Mouse (Mus musculus) hindbrain, embryonic 15.5 days (tissue): ENCODE results near the gene Phpt1. TPM values are rescaled to one million over a fixed set of nuclear protein-coding genes. Genes with fewer than 3 reads are reported as not detected.

Experiments used
- ATAC-seq: fragments of 200-750 bp; cut with Nextera tagmentation; 2 replicates; pipeline ENCODE4 v1.8.0; 2017; ENCODE audit warnings: low read depth, moderate number of reproducible peaks, moderate TSS enrichment; ENCODE audit not compliant: low FRiP score
- H3K27ac ChIP-seq: fragments of 300-500 bp; sonication (generic); replicated peaks from 2 replicates; pipeline ENCODE4 v1.5.1; 2015; ENCODE audit warnings: mild to moderate bottlenecking, inconsistent platforms
- H3K27me3 ChIP-seq: fragments of 300-500 bp; sonication (generic); 2 replicates; pipeline ENCODE4 v1.6.1; 2015; ENCODE audit warnings: control low read depth, inconsistent platforms
- H3K36me3 ChIP-seq: fragments of 300-500 bp; sonication (generic); 2 replicates; pipeline ENCODE4 v1.6.1; 2015; ENCODE audit warnings: control low read depth, inconsistent platforms
- H3K4me1 ChIP-seq: fragments of 300-500 bp; sonication (generic); replicated peaks from 2 replicates; pipeline ENCODE4 v1.6.1; 2015; ENCODE audit warnings: control low read depth, inconsistent platforms
- H3K4me2 ChIP-seq: fragments of 300-500 bp; sonication (generic); 2 replicates; pipeline ENCODE4 v1.6.1; 2015; ENCODE audit warnings: moderate library complexity, mild to moderate bottlenecking, inconsistent platforms
- H3K4me3 ChIP-seq: fragments of 300-500 bp; sonication (generic); 2 replicates; pipeline ENCODE4 v1.5.1; 2015; ENCODE audit warnings: mild to moderate bottlenecking, inconsistent platforms
- H3K9ac ChIP-seq: fragments of 300-500 bp; sonication (generic); 2 replicates; pipeline ENCODE4 v1.6.1; 2015; ENCODE audit warnings: inconsistent platforms
- H3K9me3 ChIP-seq: fragments of 300-500 bp; sonication (generic); 2 replicates; pipeline ENCODE4 v1.6.1; 2016; ENCODE audit warnings: control low read depth, inconsistent platforms
- WGBS: fragments of 180-500 bp; shearing (Covaris S2); methylation state at CpG from one replicate; pipeline ENCODE4 v1.1.7; 2015; 5-methylcytosine and 5-hydroxymethylcytosine counted together
- polyA plus RNA-seq: library from polyadenylated mRNA; unstranded; fragments of >200 nt; fragmentation: Nextera tagmentation; extraction: Ambion mirVana; gene quantifications from 2 replicates; pipeline ENCODE4 v1.2.1, GENCODE M21; 2015

The Phpt1 gene
- polyA plus RNA-seq, 1 experiment from 2014 or later = 159 TPM

GRCm38 (mm10) chr2:25596765-25597510, 21.9 kb upstream of the Phpt1 start:
- 93% methylated on average over 5 of the region's 5 CpGs for WGBS

GRCm38 (mm10) chr2:25591863-25592262, 16.8 kb upstream of the Phpt1 start:
- Histone ChIP-seq H3K27me3 (no peaks in the 10 kb centered on the region), H3K4me1 (no peaks in the 10 kb centered on the region), H3K36me3 (peaks cover 65% of the 10 kb centered on the region), H3K27ac (no peak overlapping the region), H3K4me2 (no peak overlapping the region), H3K9ac (no peak overlapping the region), H3K9me3 (no peaks in the 10 kb centered on the region), H3K4me3 (no peak overlapping the region)
- 74% methylated on average over 2 of the region's 2 CpGs for WGBS
- ATAC-seq = no peak

More at GRCm38 (mm10) chr2:25596765-25597510, 21.9 kb upstream of the Phpt1 start:
- Histone ChIP-seq H3K9ac (no peak overlapping the region), H3K27ac (no peak overlapping the region), H3K9me3 (no peaks in the 10 kb centered on the region), H3K36me3 (peaks cover 94% of the 10 kb centered on the region), H3K4me3 (no peak overlapping the region), H3K4me1 (no peaks in the 10 kb centered on the region), H3K4me2 (no peak overlapping the region), H3K27me3 (no peaks in the 10 kb centered on the region)
- no peak for ATAC-seq

- no peaks in the 10 kb centered on the region for H3K27me3 ChIP-seq
- H3K27ac ChIP-seq = no peak overlapping the region
- no peak overlapping the region for H3K4me2 ChIP-seq
- H3K9me3 ChIP-seq = no peaks in the 10 kb centered on the region
- H3K4me3 ChIP-seq = no peak overlapping the region
- no peak overlapping the region for H3K9ac ChIP-seq
- no peak for ATAC-seq
- peaks cover 59% of the 10 kb centered on the region for H3K36me3 ChIP-seq
- 91% methylated on average over 8 of the region's 8 CpGs for WGBS
- peaks cover 4% of the 10 kb centered on the region for H3K4me1 ChIP-seq
Measured at GRCm38 (mm10) chr2:25588227-25588907, 13.3 kb upstream of the Phpt1 start.

- Histone ChIP-seq H3K9me3 (no peaks in the 10 kb centered on the region), H3K4me2 (no peak overlapping the region), H3K4me3 (no peak overlapping the region), H3K9ac (no peak overlapping the region), H3K27me3 (no peaks in the 10 kb centered on the region), H3K36me3 (peaks cover 49% of the 10 kb centered on the region), H3K27ac (no peak overlapping the region), H3K4me1 (peaks cover 15% of the 10 kb centered on the region)
- 89% methylated on average over 8 of the region's 8 CpGs for WGBS
- ATAC-seq = no peak
Measured at GRCm38 (mm10) chr2:25587290-25587689, 12.3 kb upstream of the Phpt1 start.

- Histone ChIP-seq H3K27ac (no peak overlapping the region), H3K4me2 (no peak overlapping the region), H3K9me3 (no peaks in the 10 kb centered on the region), H3K27me3 (peaks cover 4% of the 10 kb centered on the region), H3K4me3 (no peak overlapping the region), H3K9ac (no peak overlapping the region), H3K36me3 (peaks cover 33% of the 10 kb centered on the region), H3K4me1 (peaks cover 31% of the 10 kb centered on the region)
- WGBS = 88% methylated on average over 3 of the region's 3 CpGs
- ATAC-seq = no peak
Measured at GRCm38 (mm10) chr2:25585601-25586000, 10.6 kb upstream of the Phpt1 start.

- H3K4me2 ChIP-seq = no peak overlapping the region
- H3K36me3 ChIP-seq = peaks cover 27% of the 10 kb centered on the region
- H3K27me3 ChIP-seq = peaks cover 12% of the 10 kb centered on the region
- H3K9ac ChIP-seq = no peak overlapping the region
- H3K9me3 ChIP-seq = no peaks in the 10 kb centered on the region
- WGBS = 79% methylated on average over 4 of the region's 4 CpGs
- ATAC-seq = no peak
- H3K4me1 ChIP-seq = peaks cover 38% of the 10 kb centered on the region
- no peak overlapping the region for H3K27ac ChIP-seq
- H3K4me3 ChIP-seq = no peak overlapping the region
Measured at GRCm38 (mm10) chr2:25584856-25585255, 9.8 kb upstream of the Phpt1 start.

- Histone ChIP-seq H3K9me3 (no peaks in the 10 kb centered on the region), H3K27me3 (peaks cover 19% of the 10 kb centered on the region), H3K4me3 (no peak overlapping the region), H3K4me2 (no peak overlapping the region), H3K9ac (no peak overlapping the region), H3K27ac (no peak overlapping the region), H3K36me3 (peaks cover 25% of the 10 kb centered on the region), H3K4me1 (peaks cover 45% of the 10 kb centered on the region)
- WGBS = 96% methylated on average over 3 of the region's 3 CpGs
- no peak for ATAC-seq
Measured at GRCm38 (mm10) chr2:25584152-25584551, 9.1 kb upstream of the Phpt1 start.

- Histone ChIP-seq H3K9ac (no peak overlapping the region), H3K36me3 (peaks cover 25% of the 10 kb centered on the region), H3K27me3 (peaks cover 24% of the 10 kb centered on the region), H3K4me1 (peaks cover 51% of the 10 kb centered on the region), H3K4me2 (no peak overlapping the region), H3K4me3 (no peak overlapping the region), H3K9me3 (no peaks in the 10 kb centered on the region), H3K27ac (peak overlapping the region; percentile 34; the same call in 1 of the 2 replicates)
- ATAC-seq = no peak
- 68% methylated on average over 4 of the region's 4 CpGs for WGBS
Measured at GRCm38 (mm10) chr2:25583571-25583970, 8.5 kb upstream of the Phpt1 start.

GRCm38 (mm10) chr2:25583120-25583481, 8.1 kb upstream of the Phpt1 start:
- H3K27ac ChIP-seq = peak overlapping the region; percentile 34

GRCm38 (mm10) chr2:25582466-25583119, 7.6 kb upstream of the Phpt1 start:
- Histone ChIP-seq H3K4me1 (peaks cover 61% of the 10 kb centered on the region), H3K27ac (peak overlapping the region; percentile 34), H3K36me3 (peaks cover 25% of the 10 kb centered on the region), H3K4me2 (no peak overlapping the region), H3K9ac (no peak overlapping the region), H3K4me3 (no peak overlapping the region), H3K9me3 (no peaks in the 10 kb centered on the region), H3K27me3 (peaks cover 34% of the 10 kb centered on the region)
- peak; percentile 55 for ATAC-seq
- WGBS = 35% methylated on average over 12 of the region's 12 CpGs

More at GRCm38 (mm10) chr2:25583120-25583481, 8.1 kb upstream of the Phpt1 start:
- Histone ChIP-seq H3K9me3 (no peaks in the 10 kb centered on the region), H3K9ac (no peak overlapping the region), H3K4me2 (no peak overlapping the region), H3K4me3 (no peak overlapping the region), H3K27me3 (peaks cover 29% of the 10 kb centered on the region), H3K36me3 (peaks cover 25% of the 10 kb centered on the region), H3K4me1 (peaks cover 56% of the 10 kb centered on the region)
- 67% methylated on average over 6 of the region's 6 CpGs for WGBS
- ATAC-seq = no peak

GRCm38 (mm10) chr2:25581901-25582301, 6.9 kb upstream of the Phpt1 start:
- Histone ChIP-seq H3K9me3 (no peaks in the 10 kb centered on the region), H3K4me3 (peak overlapping the region; percentile 49; the same call in 1 of the 2 replicates), H3K4me1 (peaks cover 67% of the 10 kb centered on the region), H3K27ac (peak overlapping the region; percentile 34), H3K4me2 (peak overlapping the region; percentile 74), H3K36me3 (peaks cover 27% of the 10 kb centered on the region), H3K9ac (no peak overlapping the region), H3K27me3 (peaks cover 41% of the 10 kb centered on the region)
- peak; percentile 1 for ATAC-seq
- 24% methylated on average over 6 of the region's 6 CpGs for WGBS

GRCm38 (mm10) chr2:25581294-25581864, 6.4 kb upstream of the Phpt1 start, which contains the start of gene Ajm1:
Gene Ajm1 (minus strand): TSS chr2:25581757.
- H3K27me3 ChIP-seq = peaks cover 46% of the 10 kb centered on the region
- peak within 1 kb of the TSS; percentile 60 for H3K9ac ChIP-seq
- ATAC-seq = peak; percentile 73
- WGBS = 5% methylated on average over 19 of the region's 19 CpGs
- H3K9me3 ChIP-seq = no peaks in the 10 kb centered on the region
- peak within 1 kb of the TSS; percentile 74 for H3K4me2 ChIP-seq
- H3K27ac ChIP-seq = peak within 1 kb of the TSS; percentile 34
- H3K4me1 ChIP-seq = peaks cover 67% of the 10 kb centered on the region
- peak within 1 kb of the TSS; percentile 49 for H3K4me3 ChIP-seq
- peaks cover 24% of the 10 kb centered on the region for H3K36me3 ChIP-seq
